Mouse (Mus musculus) retina, postnatal 1 day (tissue): ENCODE data around the gene Hivep3.

Experiments
- DNase-seq: peaks from one replicate; pipeline ENCODE4 v3.0.0-alpha.2; 2012

Hivep3 gene

DNA sequence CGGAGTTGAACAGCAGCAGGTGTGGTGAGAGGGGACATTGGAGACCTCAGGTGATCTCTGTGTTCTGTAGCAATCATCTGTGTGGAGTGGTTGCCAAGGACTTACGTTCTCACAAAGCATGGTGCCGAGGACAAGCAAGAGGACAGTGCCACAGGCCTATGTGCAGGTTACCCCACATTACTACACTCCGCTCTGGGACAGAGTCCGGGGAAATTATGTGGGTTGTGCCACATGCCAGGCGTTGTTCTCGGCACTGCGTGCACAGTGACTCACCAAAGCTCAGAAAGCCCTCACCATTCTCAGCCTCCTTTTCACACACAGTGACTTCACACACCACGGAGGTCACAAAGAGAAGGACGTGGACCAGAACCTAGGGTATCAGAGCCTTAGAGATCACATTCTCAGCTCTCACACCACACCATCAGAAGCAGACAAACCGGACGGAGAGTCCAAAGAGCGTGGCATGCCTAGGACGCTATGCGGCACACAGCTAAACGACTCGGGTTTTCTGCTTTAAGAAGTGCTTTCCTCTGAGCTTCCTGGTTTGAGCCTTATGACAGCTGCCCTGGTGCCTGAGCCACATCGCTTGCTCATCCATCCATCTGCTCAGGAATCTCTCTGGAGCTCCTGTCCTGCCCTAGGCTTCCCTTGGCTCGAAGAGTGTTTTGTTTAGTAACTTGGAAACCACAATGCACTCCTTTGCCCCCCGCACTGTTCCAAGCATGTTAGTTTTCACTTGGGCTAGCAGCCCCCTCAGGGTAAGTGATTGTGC is 330.0 kb downstream of the Hivep3 start:
- DNase-seq, result no peak

DNA sequence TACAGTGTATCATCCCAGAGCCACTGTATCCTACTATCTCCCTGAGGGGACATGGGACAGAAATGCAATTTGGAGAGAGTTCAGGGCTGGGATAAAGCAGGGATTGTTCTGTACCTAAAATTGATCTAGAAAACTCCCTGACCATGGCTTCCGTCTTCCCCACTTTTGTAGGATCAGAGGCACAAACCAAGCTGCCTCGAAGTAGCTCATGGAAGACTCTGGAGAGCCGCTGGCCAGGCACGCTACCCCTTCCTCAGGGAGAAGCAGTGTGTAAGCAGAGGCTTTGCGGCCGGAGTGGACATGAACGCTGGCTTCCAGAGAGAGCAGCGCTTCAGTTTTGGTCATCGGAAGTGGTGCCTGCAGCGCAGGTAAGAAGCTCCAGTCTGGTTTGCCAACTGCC is 331.1 kb downstream of the Hivep3 start, which contains the start of gene AL607142.1:
Gene AL607142.1 (plus strand): TSS at position 301 of the 400 bp plus-strand sequence.
- no peak for DNase-seq

DNA sequence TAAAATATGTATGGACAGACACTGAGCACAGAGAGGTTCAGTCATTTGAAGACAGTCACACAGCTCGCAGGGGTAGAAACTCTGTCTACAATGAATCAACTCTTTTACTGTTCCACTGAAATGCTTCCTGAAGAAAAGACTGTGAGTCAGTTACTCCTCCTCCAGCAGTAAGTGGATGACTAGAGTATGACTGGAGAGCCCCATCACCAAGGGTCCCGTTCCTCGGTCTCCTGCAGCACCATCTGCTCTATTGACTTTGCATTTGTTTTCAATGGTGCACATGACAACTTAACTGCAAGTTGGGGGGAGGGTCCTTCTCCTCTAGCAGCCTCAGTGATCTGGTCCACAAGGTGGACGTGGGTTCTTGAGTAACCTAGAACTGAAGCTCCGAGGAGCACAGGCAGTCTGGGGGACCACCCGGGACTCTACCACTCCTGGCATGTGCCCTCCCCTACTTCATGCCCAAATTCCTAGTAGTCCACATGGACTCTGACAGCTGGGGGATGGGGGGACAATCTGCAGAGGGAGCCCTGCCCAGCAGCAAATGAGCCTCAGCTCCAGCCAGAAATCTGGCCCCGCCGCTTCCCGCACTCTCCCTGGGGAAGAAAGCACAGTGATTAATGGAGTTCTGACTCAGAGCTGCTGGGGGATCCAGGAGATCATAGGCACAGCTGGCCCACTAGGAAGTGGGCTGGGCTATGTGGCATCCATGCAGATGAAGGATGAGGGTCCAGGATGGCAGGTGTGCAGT is 333.4 kb downstream of the Hivep3 start:
- no peak for DNase-seq

DNA sequence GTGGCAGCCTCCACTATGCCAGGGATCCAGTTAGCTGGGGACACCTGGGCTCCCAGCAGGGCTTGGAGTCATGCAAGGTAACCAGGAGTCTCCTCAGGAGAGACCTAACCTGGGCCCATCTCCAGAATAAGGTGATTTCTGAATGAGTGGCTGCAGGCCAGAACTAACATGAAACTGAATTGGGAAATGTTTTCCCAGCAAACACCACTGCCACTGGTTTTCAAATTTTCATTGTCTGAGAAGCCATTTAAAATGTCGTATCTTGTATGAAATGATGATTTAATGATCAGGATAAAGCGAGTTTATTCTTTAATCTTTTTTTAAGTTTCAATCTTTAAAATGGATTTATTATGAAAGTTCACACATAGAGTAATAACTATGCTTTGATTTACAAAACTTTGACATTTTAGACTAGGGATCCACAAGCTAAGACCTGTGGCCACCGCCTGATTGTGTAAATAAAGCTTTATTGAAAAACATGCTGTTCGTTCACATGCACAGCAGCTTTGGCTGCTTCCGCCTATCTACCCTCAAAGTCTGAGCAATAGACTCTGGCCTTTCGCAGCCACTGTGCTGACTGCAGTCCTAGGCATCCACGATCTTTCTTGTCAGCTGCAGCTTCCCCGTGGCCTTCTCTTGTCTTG is 334.1 kb downstream of the Hivep3 start:
- DNase-seq, result no peak

DNA sequence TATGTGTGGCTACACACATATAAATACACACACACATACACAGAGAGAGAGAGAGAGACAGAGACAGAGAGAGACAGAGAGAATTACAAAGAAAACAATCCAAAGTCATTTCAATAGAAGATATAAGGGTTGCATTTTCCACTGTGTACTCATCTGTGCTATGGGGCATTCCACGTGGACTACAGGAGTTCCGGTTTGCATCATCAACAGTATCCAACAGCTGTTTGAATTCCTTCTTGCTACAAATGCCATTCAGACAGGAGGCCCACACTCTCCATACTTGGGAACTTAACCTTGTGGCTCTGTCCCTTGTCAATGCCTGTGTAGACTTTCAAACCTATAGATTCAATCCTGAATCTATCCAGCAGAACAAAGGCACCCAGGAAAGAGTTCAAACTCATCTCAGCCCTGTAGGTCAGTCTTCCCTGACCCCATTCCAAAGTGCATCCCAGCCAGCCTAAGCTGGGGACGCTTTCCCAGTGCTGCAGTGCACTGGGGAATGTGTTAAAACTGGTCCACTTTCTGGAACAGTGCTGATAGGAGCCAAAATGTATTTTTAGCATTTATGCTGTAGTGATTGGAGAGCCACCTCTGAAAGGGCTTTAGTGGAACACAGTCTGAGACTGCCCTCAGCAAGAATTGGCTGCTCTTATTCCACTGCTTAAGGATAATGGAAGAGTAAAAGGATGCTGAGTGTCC is 335.4 kb downstream of the Hivep3 start:
- no peak for DNase-seq

DNA sequence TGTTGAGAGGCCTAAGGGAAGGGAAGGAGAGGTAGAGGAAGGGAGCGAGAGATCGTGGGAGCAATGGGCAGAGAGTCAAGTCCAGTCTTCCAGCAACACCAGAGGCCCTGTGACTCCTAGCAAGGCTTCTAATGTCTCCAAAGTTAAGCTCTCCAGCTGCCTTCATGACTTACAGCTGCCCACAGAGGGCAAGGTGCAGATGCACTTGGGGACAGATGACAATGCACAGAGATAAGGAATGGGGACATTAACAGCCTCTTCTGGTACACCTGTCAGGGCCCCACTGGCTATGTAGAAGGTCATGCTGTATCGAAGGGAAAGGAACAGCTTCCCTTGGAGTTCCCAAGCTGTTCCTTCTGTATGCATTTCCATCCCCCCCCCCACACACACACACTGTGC is 336.0 kb downstream of the Hivep3 start:
- DNase-seq, result no peak

DNA sequence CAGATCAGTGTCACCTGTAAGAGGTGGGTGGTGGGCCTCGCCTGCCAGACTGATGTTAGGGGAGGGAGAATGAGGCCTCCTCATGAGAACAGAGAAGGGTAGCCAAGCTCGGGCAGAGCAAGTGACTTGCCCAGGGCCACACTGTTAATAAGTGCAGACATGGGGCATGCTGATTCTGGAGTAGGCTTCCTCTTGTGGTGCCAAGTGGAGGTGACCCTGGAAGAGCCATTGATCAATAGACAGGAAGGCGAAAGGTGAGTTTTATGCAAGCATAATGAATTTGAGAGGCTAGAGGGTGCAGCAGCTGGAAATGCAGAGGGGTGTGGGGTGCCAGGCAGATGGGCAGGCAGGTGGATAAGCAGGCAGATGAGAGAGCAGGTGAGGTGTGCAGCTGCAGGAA is 337.8 kb downstream of the Hivep3 start:
- no peak for DNase-seq

DNA sequence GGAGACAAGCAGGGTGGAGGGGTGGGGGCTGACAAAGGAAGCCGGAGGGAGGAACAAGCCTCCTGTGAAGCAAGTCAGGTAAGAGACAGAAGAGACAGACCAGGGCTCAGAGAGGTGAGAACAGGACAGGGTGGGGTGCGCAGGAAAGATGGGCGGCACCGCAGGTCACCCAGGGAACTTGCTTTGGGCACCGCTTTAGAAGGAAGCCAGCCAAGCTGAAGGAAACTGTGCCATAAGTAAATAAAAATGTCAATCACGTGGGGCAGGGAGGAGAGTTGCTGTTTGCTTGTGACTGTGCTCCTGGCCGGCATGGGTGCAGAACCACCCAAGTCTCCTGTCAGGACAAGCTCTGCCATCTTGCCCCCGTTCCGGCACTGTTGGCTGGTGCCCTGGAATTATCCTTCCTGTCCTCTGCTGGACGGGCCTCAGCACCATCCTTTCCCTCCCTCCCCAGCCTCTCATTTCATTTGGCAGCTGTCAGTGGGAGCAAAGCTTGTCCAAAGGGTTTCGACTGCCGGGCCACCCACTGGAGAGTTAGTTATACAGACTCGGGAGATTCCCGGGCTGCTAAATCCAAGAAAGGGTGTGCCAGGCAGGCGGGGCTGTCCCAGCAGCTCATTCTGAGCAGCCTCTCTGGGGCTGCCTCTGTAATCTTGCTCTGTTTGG is 338.4 kb downstream of the Hivep3 start:
- DNase-seq, result no peak

DNA sequence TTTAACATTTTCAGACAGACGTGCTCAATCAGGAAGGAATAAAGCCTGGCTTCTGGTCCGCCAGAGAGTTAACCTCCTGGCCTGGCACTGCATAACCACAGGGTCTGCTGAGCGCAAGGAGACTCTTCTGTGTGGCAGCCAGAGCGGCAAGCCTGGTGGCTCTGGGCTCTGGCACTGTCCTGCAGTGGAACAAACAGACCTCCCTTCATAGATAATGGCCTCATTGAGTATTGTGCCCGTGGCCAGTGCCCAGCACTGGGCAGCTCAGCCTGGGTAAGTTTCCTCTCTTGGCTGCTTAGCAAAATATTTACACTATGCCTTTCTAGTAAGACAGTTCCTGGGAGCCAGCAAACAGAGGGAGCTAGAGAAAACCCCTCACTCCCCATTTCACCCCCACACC is 340.5 kb downstream of the Hivep3 start:
- peak; percentile 22 for DNase-seq

DNA sequence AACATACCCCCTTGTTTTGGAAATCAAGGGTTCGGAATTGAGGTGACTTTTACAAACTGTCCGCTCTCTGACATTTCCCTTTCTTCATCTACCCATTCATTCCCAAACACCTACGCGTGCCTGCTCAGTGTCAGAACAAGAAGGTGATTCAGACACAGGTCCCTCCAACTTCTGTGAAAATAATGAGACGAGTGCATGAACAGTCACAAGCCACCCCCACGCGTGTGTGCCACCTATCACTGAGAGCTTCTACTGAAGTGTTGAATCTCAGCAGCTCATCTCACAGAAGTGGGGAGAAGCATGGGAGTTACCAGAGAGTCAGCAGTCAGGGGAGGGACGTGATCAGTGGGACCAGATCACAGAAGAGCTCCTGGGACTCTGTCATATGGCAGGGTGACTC is 343.7 kb downstream of the Hivep3 start:
- DNase-seq, result no peak

DNA sequence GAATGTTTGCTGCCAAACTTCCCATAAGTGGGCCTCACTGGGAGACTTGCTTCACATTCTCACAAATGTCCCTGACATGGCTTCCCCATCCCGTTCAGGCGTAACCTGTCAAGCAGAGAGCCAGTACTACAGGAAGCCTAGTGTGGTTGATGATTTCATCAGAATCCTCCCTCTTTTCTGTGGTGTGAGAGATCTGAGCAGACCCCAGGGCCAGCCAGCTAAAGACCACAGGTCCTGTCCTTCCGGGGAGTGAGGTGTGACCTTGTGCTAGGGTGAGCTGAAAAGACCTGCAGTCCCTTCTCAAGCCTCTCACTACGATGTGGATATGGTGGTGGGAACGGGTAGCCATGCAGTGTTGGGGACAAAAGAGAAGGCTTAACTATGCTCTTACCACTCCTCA is 348.9 kb downstream of the Hivep3 start:
- DNase-seq, result no peak

DNA sequence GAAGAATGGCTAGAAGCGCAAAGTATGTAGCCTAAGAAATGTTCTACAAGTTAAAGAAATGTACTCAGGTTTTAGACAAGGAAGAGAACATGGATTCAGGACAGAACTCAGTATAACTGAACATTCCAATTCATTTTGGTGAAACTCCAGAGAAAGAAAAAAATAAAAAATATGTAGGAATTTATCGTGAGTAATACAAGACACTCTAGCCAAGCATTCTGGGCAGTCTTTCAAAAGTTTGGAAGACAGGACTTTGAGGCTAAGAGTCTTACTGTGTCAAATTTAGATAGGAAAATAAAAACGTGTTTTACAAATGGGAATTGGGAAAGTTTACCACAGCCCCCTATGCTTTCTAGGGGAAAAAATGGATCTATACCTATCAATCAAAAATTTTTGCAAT is 350.1 kb downstream of the Hivep3 start:
- no peak for DNase-seq

DNA sequence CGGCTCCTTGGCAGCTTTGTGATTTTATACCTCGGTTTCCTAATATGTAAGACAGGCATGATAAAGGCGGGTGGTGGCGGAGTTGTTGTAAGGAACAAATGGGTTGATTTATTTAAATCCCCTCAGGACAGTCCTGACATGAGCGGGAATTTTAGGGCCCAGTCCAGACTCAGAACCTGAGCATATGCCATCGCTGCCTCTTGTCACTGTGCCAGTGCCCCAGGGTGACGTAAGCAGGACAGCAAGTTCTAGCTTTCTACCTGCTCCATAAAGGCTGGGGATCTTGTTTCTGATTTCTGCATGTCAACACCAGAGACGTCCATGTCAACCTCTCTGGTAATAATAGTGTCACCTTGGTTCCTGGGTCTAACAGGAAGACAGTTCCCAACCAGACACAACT is 356.0 kb downstream of the Hivep3 start:
- DNase-seq, result no peak

DNA sequence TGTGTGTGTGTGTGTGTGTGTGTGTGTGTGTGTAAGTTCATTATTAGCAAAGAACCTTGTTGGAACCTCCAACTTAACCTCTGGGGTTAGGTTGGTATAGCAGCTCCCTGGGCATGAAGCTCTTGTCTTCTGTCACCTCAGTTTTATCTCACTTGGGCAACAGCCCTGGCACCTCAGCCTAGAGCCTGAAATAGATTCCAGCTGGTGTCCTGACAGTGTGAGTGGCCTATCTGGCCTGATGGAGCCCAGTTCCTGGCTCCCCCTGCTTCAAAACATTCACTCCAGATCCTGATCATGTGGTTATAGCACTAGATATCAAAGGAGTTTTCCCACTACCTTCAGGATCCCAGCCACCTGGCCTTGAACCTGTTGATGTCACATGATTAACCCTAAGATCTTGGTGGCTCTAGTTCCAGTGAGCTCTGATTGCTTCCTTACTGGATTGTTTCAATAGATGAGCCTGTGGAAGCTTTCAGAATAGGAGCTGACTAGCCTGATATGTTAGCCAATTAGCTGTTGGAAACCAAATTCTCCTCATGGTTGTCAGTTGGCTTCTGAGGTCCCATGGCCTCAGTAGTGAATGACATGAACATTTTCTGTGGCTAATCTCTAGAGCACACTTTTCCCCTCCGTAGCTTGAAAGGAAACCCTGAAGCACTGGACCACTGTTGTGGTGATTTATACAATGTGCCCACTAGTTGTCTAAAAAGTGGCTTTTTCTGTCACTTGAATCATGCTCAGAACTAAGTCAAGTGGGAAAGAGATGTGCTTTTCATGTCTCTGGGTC is 358.6 kb downstream of the Hivep3 start:
- DNase-seq, result no peak

DNA sequence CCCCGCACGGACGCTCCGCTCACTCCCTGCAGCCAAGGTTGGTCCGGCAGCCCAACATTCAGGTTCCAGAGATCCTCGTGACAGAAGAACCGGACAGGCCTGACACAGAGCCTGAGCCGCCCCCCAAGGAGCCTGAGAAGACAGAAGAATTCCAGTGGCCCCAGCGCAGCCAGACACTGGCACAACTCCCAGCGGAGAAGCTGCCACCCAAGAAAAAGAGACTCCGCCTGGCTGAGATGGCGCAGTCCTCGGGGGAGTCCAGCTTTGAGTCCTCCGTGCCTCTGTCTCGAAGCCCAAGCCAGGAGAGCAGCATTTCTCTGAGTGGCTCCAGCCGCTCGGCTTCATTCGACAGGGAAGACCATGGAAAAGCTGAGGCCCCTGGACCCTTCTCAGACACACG is 363.4 kb downstream of the Hivep3 start:
- no peak for DNase-seq

DNA sequence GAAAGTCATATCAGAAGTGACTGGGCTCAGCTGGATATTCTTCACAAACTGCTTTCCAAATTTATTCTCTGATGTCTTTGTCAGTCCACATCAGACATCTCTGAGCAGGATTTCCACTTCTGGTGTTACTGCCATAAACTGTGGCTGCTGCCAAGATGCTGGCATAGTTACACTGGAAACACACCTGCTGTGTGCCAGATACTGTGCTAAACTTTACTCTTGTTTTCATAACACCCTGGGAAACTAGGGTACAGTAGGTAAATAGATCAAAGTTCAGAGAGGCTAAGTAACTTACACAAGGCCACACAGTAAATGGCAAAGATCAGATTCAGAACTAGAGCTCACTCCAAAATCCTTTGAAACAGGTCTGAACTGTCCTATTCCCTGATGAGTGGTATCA is 367.6 kb downstream of the Hivep3 start:
- no peak for DNase-seq

DNA sequence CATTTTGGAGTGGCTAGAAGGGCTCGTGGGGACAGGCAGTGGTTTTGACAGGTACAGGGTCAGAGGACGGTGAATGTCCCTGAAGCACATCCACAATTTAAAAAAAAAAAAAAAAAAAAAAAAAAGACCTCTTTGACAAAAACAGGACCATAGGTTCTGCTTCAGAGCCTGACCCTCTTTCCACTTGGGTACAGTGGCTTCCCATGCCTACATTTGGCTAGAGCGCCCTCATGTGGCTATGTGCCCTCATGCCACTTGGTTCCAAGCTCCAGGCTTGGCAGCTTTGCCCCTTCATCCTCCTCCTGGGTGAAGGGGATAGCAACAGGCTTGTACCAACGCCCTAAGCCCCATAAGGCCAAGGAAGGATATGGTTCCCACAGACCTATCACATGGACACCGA is 371.0 kb downstream of the Hivep3 start:
- peak; percentile 61 for DNase-seq

DNA sequence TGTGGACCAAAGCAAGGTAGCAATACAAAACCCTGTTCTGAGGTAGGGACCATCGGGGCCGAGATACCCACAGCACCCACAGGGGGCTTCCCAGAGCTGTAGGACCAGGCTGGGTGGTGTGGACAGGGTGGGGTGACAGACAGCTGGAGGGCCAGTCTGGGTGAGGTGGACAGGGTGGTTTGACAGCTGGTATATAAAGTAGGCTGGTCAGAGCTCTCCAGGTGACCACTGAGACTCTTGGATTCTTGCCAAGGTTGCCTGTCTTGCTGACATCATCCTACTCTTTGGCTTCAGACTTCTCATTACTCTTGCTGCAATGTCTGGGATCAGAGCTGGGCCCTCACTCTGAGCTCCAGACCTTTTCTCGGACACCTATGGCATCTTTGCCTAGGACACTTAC is 372.8 kb downstream of the Hivep3 start:
- no peak for DNase-seq

DNA sequence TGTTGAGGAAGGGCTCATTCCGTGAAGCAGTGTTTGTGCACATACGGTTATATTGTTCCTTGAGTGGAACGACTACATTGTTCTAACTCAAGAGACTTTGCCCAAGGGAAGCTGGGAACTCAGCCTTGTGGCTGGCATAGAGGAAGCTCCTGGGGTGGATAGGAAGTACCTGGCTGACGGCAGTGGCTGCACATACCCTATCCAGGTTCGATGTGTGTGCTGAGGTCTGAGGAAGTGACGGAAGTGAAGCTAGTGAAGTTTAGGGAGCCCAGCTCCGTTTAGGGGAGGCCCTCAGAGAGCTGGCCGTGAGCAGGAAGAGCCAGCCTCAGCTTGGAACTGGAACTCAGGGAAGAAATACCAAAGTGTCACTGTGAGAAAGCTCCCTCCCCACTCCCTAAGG is 374.2 kb downstream of the Hivep3 start:
- no peak for DNase-seq

DNA sequence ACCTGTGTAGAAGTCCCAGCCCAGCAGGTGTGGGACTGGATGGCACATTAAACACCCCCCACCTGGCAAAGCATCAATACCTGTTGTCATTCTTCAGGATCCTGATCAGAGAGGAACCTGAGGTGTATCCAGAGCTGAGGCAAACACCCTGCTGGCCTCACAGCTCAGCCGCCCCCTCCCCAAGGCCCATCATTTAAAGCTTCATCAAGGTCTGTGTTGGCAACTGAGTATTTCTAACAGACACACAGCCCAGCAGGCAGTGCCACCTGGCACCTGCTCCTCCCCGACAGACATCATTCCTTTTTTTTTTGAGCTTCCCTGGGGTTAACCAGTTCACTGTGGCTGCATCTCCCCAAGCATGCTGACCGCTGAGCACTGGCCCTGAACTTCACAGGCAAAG is 381.9 kb downstream of the Hivep3 start:
- DNase-seq, result no peak

DNA sequence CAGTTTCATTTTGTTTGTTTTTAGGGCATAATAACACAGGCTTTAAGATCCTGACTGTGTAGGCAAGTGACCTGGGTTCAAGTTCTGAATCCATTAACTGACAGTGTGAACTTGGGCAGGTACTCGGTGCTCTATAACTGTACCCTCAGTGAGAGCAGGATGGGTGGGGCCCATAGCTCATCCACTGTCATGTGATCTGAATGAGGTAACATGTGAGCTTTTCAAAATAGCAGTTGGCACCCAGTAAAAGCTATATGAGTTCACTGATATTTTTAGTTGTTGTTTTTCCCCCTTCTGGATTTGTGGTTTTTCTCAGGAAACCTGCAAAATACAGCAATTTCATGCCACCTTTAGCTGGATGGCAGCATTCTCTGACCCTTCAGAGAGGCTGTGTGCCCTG is 382.7 kb downstream of the Hivep3 start:
- DNase-seq, result no peak

DNA sequence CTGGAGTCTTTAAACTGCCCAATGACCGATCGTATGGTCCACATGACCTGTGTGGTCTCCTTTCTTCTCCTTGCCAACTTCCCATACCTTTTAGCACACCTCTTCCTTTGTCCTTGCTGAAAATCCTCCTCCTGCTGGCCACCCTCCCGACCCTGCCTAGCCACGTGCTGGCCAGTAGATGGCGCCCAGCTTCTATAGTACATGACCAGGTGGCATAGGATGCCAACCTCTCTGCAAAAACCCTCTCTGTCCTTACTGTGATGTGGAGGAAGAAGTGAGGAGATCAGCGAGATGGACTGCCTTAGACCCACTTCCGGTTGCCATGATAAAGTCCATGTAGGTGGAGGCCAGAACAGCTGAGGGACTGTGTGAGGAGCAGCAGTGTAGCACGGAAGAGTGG is 386.7 kb downstream of the Hivep3 start:
- DNase-seq, result peak; percentile 74
